Mouse (Mus musculus) forebrain, embryonic 14.5 days (tissue): ENCODE measurements around the gene Oprd1. TPM values are rescaled to one million over a fixed set of nuclear protein-coding genes. Genes with fewer than 3 reads are reported as not detected.
A peak's percentile ranks its signal among the peaks of the same experiment; 100 is the strongest.

ENCODE experiments used
- ATAC-seq: fragments of 200-750 bp; cut with Nextera tagmentation; 2 replicates; pipeline ENCODE4 v1.8.0; 2017; ENCODE audit warnings: mild to moderate bottlenecking, moderate library complexity
- DNase-seq: peaks from one replicate; pipeline ENCODE4 v3.0.0-alpha.2; 2015; ENCODE audit warnings: low spot score
- H3K27ac ChIP-seq: fragments of 300-500 bp; sonication (generic); 2 replicates; pipeline ENCODE4 v1.5.1; 2014; ENCODE audit warnings: low read depth, mild to moderate bottlenecking, control low read depth, low read length, moderate library complexity
- H3K27me3 ChIP-seq: fragments of 300-500 bp; sonication (generic); replicated peaks from 2 replicates; pipeline ENCODE4 v1.6.1; 2014; ENCODE audit warnings: low read length, control low read depth, mixed read lengths; ENCODE audit not compliant: control insufficient read depth, insufficient read depth
- H3K36me3 ChIP-seq: fragments of 300-500 bp; sonication (generic); 2 replicates; pipeline ENCODE4 v1.6.1; 2014; ENCODE audit warnings: low read length, control low read depth; ENCODE audit not compliant: control insufficient read depth, insufficient read depth
- H3K4me1 ChIP-seq: fragments of 300-500 bp; sonication (generic); 2 replicates; pipeline ENCODE4 v1.6.1; 2014; ENCODE audit warnings: antibody characterized with exemption, low read length, control low read depth; ENCODE audit not compliant: control insufficient read depth, insufficient read depth
- H3K4me2 ChIP-seq: fragments of 300-500 bp; sonication (generic); 2 replicates; pipeline ENCODE4 v1.6.1; 2014; ENCODE audit warnings: mild to moderate bottlenecking, control low read depth, low read length
- H3K4me3 ChIP-seq: fragments of 300-500 bp; sonication (generic); 2 replicates; pipeline ENCODE4 v1.5.1; 2014; ENCODE audit warnings: low read depth, low read length, control low read depth
- H3K9ac ChIP-seq: fragments of 300-500 bp; sonication (generic); 2 replicates; pipeline ENCODE4 v1.6.1; 2014; ENCODE audit warnings: mild to moderate bottlenecking, low read length, control low read depth, moderate library complexity
- H3K9me3 ChIP-seq: fragments of 300-500 bp; sonication (generic); replicated peaks from 2 replicates; pipeline ENCODE4 v1.6.1; 2016; ENCODE audit warnings: low read length, control low read depth, mixed read lengths; ENCODE audit not compliant: control insufficient read depth
- WGBS: fragments of 180-500 bp; shearing (Covaris S2); extraction: QIAGEN DNeasy Blood & Tissue Kit; methylation state at CpG from one replicate; pipeline ENCODE4 v1.1.7; 2014; 5-methylcytosine and 5-hydroxymethylcytosine counted together
- polyA plus RNA-seq: library from polyadenylated mRNA; unstranded; fragments of >200 nt; fragmentation: Nextera tagmentation; extraction: Ambion mirVana; gene quantifications from 2 replicates; pipeline ENCODE4 v1.2.1, GENCODE M21; 2014

The Oprd1 gene
- polyA plus RNA-seq, 1 experiment from 2014 or later, result 0.05 TPM

DNA sequence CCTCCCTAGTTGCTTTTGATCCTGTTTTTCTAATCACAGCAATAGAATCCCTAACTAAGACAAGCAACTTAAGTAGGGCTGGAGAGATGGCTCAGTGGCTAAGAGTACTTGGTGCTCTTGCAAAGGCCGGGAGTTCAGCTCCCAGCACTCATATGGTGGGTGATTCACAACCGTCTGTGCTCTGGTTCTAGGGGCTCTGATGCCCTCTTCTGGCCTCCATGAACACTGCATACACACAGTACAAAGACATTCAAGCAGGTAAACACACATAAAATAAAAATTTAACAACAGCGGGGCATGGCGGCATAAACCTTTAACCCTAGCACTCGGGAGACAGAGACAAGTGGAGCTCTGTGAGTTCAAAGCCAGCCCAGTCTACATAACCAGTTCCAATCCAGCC is 1.9 kb upstream of the Oprd1 start:
- no peaks in the 10 kb centered on the region for H3K9me3 ChIP-seq
- peaks cover 31% of the 10 kb centered on the region for H3K27me3 ChIP-seq
- ATAC-seq (no peak), DNase-seq (no peak)
- no peak overlapping the region for H3K4me3 ChIP-seq
- WGBS, result 69% methylated on average over 5 of the region's 5 CpGs
- H3K9ac ChIP-seq, result no peak overlapping the region
- H3K36me3 ChIP-seq, result no peaks in the 10 kb centered on the region
- no peak overlapping the region for H3K27ac ChIP-seq
- H3K4me2 ChIP-seq, result no peak overlapping the region
- no peaks in the 10 kb centered on the region for H3K4me1 ChIP-seq

DNA sequence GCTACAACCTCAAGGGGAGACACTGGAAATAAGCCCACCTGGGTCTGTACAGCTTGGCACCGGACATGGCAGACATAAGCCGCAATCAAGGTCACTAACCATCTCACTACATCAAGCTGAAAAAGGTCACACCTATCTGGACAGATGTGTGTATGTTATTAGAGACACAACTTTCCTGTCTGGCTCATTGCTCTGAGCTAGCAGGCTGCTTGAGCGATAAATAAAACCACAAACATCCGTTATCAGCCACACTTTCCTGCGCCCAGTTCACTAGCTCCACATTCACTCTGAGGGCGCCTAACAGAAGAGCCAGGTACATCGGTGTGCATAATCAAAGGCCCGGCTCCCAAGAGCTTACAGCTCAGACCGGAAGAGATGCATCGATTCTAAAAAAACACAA is 806 bp upstream of the Oprd1 start:
- Histone ChIP-seq H3K4me1 (no peaks in the 10 kb centered on the region), H3K4me2 (no peak overlapping the region), H3K9me3 (no peaks in the 10 kb centered on the region), H3K36me3 (no peaks in the 10 kb centered on the region), H3K27ac (no peak overlapping the region), H3K27me3 (peaks cover 31% of the 10 kb centered on the region), H3K4me3 (no peak overlapping the region), H3K9ac (no peak overlapping the region)
- 38% methylated on average over 10 of the region's 10 CpGs for WGBS
- DNase-seq, result no peak
- ATAC-seq, result no peak

DNA sequence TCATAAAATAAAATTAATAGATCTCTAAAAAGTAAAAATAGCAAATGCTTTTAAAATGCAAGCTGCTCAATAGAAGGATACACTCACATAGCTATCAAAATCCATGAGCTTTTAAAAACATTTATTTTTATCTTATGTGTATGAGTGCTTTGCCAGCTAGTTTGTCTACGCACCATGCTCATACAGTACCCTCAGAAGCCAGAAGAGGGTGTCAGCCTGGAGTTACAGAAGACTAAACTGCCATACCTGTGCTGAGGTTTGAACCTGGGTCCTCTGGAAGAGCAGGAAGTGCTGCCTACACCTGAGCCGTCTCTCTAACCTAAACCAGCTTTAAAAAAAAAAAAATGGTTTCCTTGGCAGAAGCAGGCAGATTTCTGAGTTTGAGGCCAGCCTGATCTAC is 5.6 kb downstream of the Oprd1 start:
- Histone ChIP-seq H3K4me3 (no peak overlapping the region), H3K9ac (no peak overlapping the region), H3K4me2 (no peak overlapping the region), H3K27ac (no peak overlapping the region), H3K9me3 (no peaks in the 10 kb centered on the region), H3K36me3 (no peaks in the 10 kb centered on the region), H3K4me1 (no peaks in the 10 kb centered on the region), H3K27me3 (peaks cover 11% of the 10 kb centered on the region)
- ATAC-seq, result no peak
- WGBS, result 90% methylated on average over 2 of the region's 2 CpGs
- DNase-seq, result no peak

DNA sequence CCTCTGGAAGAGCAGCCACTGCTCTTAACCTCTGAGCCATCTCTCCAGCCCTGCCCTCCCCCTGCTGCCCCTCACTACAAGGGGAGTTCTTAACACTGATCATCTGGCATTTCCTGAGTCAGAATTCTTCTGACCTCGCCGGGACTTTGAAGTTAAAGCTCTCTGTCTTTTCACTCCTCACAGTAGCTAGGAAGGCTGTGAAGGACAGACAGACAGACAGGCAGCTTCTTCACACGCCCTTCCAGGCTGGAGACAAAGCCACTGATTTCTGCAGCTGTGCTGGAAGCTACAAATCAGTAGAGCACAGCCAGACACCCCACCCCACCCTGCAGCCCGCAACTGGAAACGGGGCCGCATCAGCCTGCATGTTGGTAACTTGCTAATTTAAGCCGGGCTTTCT is 7.3 kb downstream of the Oprd1 start:
- Histone ChIP-seq H3K27ac (no peak overlapping the region), H3K4me1 (0 out of 2 replicates have a peak, but pooled peaks cover 1% of the 10 kb centered on the region), H3K4me2 (no peak overlapping the region), H3K36me3 (no peaks in the 10 kb centered on the region), H3K4me3 (no peak overlapping the region), H3K27me3 (no peaks in the 10 kb centered on the region), H3K9me3 (no peaks in the 10 kb centered on the region), H3K9ac (no peak overlapping the region)
- WGBS, result 85% methylated on average over 7 of the region's 7 CpGs
- DNase-seq (no peak), ATAC-seq (no peak)

DNA sequence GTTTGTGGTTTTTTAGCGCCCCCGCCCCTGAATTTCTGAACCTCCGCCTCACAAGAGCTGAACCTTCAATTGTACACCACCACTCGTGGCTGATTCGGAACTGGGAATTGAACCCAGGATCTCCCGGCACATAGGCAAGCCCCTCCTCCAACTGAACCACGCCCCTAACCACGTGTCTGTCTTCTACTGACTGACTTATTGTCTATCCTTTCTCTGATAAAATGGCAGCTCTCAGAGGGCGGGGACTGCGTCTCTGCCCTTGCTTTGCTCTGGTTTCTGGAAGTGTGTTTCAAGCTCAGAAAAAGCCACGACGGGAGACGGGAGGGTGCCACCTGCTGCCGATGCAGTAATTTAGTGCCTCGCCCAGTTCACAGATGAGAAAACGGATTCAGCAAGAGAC is 10.4 kb downstream of the Oprd1 start:
- Histone ChIP-seq H3K4me3 (no peak overlapping the region), H3K27ac (no peak overlapping the region), H3K4me2 (no peak overlapping the region), H3K27me3 (no peaks in the 10 kb centered on the region), H3K4me1 (peaks cover 9% of the 10 kb centered on the region; the same call in 1 of the 2 replicates), H3K36me3 (no peaks in the 10 kb centered on the region), H3K9ac (no peak overlapping the region), H3K9me3 (no peaks in the 10 kb centered on the region)
- DNase-seq (no peak), ATAC-seq (no peak)
- WGBS, result 70% methylated on average over 16 of the region's 16 CpGs

DNA sequence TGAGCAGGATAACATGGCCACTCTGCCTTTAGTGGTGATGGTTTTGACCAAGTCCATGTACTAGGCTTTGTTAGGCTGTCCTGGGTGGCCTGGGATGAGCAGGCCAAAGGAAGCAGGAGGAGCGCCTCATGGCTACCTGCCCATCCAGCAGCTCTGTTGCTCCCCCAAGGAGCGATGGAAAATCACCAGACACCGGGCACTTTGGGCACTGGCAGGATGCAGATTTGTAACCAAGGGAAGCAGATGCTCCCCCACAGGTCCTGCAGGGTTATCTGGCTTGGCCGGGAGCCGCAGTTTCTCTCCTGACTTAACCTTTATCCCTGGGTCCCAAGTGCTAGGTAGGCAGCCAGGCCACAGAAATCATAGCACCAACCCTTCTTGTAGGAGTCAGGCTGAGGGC is 10.9 kb downstream of the Oprd1 start:
- ATAC-seq (no peak), DNase-seq (no peak)
- WGBS, result 90% methylated on average over 5 of the region's 5 CpGs
- H3K9me3 ChIP-seq, result no peaks in the 10 kb centered on the region
- no peak overlapping the region for H3K27ac ChIP-seq
- H3K4me1 ChIP-seq, result peaks cover 13% of the 10 kb centered on the region; the same call in 1 of the 2 replicates
- no peak overlapping the region for H3K9ac ChIP-seq
- H3K4me2 ChIP-seq, result no peak overlapping the region
- H3K4me3 ChIP-seq, result no peak overlapping the region
- no peaks in the 10 kb centered on the region for H3K36me3 ChIP-seq
- no peaks in the 10 kb centered on the region for H3K27me3 ChIP-seq

DNA sequence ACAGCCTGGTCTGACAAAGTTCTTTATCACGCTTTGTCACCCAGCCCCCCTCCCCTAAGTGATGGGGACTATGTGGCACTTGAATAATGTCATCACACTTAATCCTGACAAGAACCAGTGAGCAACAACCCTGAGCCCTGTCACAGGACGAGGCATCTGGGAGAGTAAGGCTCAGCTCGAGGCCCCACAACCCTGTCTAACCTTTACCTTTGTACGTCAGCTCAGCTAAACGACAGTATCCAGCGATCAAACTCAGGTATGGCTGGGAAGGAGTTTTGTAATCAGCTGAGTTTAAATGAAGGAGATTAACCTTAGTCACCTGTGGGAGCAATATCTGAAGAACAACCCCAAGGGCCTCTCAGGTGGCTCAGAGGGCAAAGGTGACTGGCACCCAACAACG is 12.0 kb downstream of the Oprd1 start:
- H3K4me3 ChIP-seq, result no peak overlapping the region
- no peak for DNase-seq
- 74% methylated on average over 7 of the region's 7 CpGs for WGBS
- no peak overlapping the region for H3K4me2 ChIP-seq
- no peak for ATAC-seq
- no peaks in the 10 kb centered on the region for H3K9me3 ChIP-seq
- no peak overlapping the region for H3K27ac ChIP-seq
- no peak overlapping the region for H3K9ac ChIP-seq
- peaks cover 13% of the 10 kb centered on the region; the same call in 1 of the 2 replicates for H3K4me1 ChIP-seq
- no peaks in the 10 kb centered on the region for H3K27me3 ChIP-seq
- no peaks in the 10 kb centered on the region for H3K36me3 ChIP-seq

DNA sequence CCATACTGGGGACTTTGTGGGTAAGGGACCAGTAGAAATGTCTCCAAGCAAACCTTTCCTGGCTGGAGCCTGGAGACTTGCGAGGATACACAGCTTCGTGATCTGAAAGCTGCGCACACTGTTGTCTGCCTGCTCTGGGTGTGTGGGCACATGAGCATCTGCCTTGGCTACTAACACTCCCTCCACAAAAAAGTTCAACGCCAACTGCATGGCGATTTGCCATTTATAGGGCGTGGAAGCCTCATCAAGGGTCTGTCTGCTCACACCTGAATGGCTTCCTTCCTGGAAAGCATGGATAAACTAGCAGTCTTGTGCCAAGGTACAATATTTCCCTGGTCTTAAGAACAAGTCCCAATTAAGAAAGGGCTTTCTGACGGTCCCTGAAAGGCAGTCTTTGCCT is 12.5 kb downstream of the Oprd1 start:
- Histone ChIP-seq H3K4me3 (no peak overlapping the region), H3K36me3 (no peaks in the 10 kb centered on the region), H3K27me3 (no peaks in the 10 kb centered on the region), H3K9me3 (no peaks in the 10 kb centered on the region), H3K27ac (no peak overlapping the region), H3K9ac (no peak overlapping the region), H3K4me1 (peaks cover 13% of the 10 kb centered on the region; the same call in 1 of the 2 replicates), H3K4me2 (no peak overlapping the region)
- ATAC-seq (no peak), DNase-seq (peak; percentile 21)
- WGBS, result 60% methylated on average over 7 of the region's 7 CpGs

DNA sequence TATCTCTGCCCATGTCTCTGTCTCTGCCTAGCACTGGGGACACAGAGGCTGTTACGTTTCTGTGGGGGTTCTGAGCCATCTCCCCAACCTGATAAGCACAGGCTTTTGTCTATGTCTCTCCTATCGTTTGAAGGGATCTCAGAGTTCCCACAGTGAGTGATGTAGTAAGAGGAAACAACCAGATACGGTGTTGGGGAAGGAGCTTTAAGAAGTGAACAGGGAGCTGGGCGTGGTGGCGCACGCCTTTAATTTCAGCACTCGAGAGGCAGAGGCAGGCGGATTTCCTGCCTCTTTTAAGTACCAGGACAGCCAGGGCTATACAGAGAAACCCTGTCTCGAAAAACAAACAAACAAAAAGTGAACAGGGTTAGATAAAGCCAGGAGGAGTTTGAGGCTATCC is 13.2 kb downstream of the Oprd1 start:
- Histone ChIP-seq H3K27ac (no peak overlapping the region), H3K4me3 (no peak overlapping the region), H3K9me3 (no peaks in the 10 kb centered on the region), H3K9ac (no peak overlapping the region), H3K4me2 (no peak overlapping the region), H3K36me3 (no peaks in the 10 kb centered on the region), H3K4me1 (peaks cover 13% of the 10 kb centered on the region; the same call in 1 of the 2 replicates), H3K27me3 (no peaks in the 10 kb centered on the region)
- ATAC-seq (no peak), DNase-seq (no peak)
- WGBS, result 90% methylated on average over 9 of the region's 9 CpGs
